Mouse (Mus musculus) CH12.LX (cell line): Measurements from ENCODE around the gene Wdr38. TPM values are rescaled to one million over a fixed set of nuclear protein-coding genes. Genes with fewer than 3 reads are reported as not detected.
A peak's percentile ranks its signal among the peaks of the same experiment; 100 is the strongest.

ENCODE experiments used
- DNase-seq: peaks from one replicate; pipeline ENCODE4 v3.0.0-alpha.2; 2013; ENCODE audit errors: extremely low read depth
- H3K27ac ChIP-seq: 2 replicates; pipeline ENCODE4 v1.5.1; 2012; ENCODE audit warnings: low read depth, mild to moderate bottlenecking, control low read depth, moderate library complexity; ENCODE audit not compliant: insufficient read depth
- H3K27me3 ChIP-seq: replicated peaks from 2 replicates; pipeline ENCODE3; 2012; ENCODE audit warnings: inconsistent platforms
- H3K36me3 ChIP-seq, 2 experiments: replicated peaks in 1 of 2; 2 replicates each; pipeline versions ENCODE3 to v1.6.1; 2012; ENCODE audit warnings: inconsistent platforms in 1 of 2, low read length in 1 of 2, mild to moderate bottlenecking in 1 of 2, mixed read lengths in 1 of 2, moderate library complexity in 1 of 2; ENCODE audit not compliant: control insufficient read depth in 1 of 2, insufficient read depth in 1 of 2
- H3K4me1 ChIP-seq, 2 experiments: 2 replicates each; pipeline ENCODE4 v1.6.1; 2012; ENCODE audit warnings: inconsistent platforms in 1 of 2, moderate library complexity in 1 of 2; ENCODE audit not compliant: insufficient read depth in 2 of 2, control insufficient read depth in 1 of 2
- H3K4me2 ChIP-seq: 2 replicates; pipeline ENCODE4 v1.6.1; 2012; ENCODE audit warnings: low read depth, mild to moderate bottlenecking, control low read depth; ENCODE audit not compliant: poor library complexity, insufficient read depth, severe bottlenecking
- H3K4me3 ChIP-seq, 3 experiments: fragments of 150-350 bp in 1 of 3; sonication (generic) in 1 of 3; replicated peaks in 1 of 3; 2 replicates each; pipeline versions ENCODE3 to v1.5.1; 2011 to 2012; ENCODE audit warnings: low read depth in 2 of 3, low read length in 2 of 3, mild to moderate bottlenecking in 2 of 3, moderate library complexity in 2 of 3, control low read depth in 1 of 3, improper control_type of control experiment in 1 of 3, inconsistent platforms in 1 of 3, mixed read lengths in 1 of 3; ENCODE audit not compliant: poor library complexity in 1 of 3
- H3K79me2 ChIP-seq: replicated peaks from 2 replicates; pipeline ENCODE4 v1.6.1; 2012; ENCODE audit warnings: mild to moderate bottlenecking, moderate library complexity; ENCODE audit not compliant: control insufficient read depth, poor library complexity, insufficient read depth, severe bottlenecking; ENCODE audit errors: extremely low read depth
- H3K9ac ChIP-seq: 2 replicates; pipeline ENCODE4 v1.6.1; 2012; ENCODE audit warnings: low read depth, mild to moderate bottlenecking, control low read depth, moderate library complexity; ENCODE audit not compliant: insufficient read depth
- H3K9me3 ChIP-seq: replicated peaks from 2 replicates; pipeline ENCODE3; 2012; ENCODE audit warnings: low read length, inconsistent platforms, mixed read lengths
- CHD1 ChIP-seq: IDR thresholded peaks from 2 replicates; pipeline ENCODE4 v1.6.1; 2012; ENCODE audit warnings: low read depth, low read length, improper control_type of control experiment, inconsistent platforms
- E2F4 ChIP-seq: IDR thresholded peaks from 2 replicates; pipeline ENCODE4 v1.6.1; 2011; ENCODE audit warnings: low read depth, low read length, improper control_type of control experiment; ENCODE audit not compliant: insufficient replicate concordance
- ELF1 ChIP-seq: IDR thresholded peaks from 2 replicates; pipeline ENCODE4 v1.6.1; 2014; ENCODE audit warnings: low read depth, mild to moderate bottlenecking, inconsistent platforms, low read length, improper control_type of control experiment
- EP300 ChIP-seq: IDR thresholded peaks from 2 replicates; pipeline ENCODE4 v1.6.1; 2011; ENCODE audit warnings: low read length, improper control_type of control experiment
- KAT2A ChIP-seq: IDR thresholded peaks from 2 replicates; pipeline ENCODE4 v1.6.1; 2012; ENCODE audit warnings: low read length, improper control_type of control experiment, inconsistent platforms; ENCODE audit not compliant: insufficient replicate concordance
- MAX ChIP-seq: IDR thresholded peaks from 2 replicates; pipeline ENCODE4 v1.6.1; 2011; ENCODE audit warnings: low read length, improper control_type of control experiment
- MAZ ChIP-seq: IDR thresholded peaks from 2 replicates; pipeline ENCODE4 v1.6.1; 2012; ENCODE audit warnings: low read depth, mild to moderate bottlenecking, inconsistent platforms, low read length, improper control_type of control experiment, moderate library complexity
- NELFE ChIP-seq: IDR thresholded peaks from 2 replicates; pipeline ENCODE4 v1.6.1; 2011; ENCODE audit warnings: low read depth, low read length, improper control_type of control experiment
- RAD21 ChIP-seq: IDR thresholded peaks from 2 replicates; pipeline ENCODE4 v1.6.1; 2011; ENCODE audit warnings: low read depth, mild to moderate bottlenecking, low read length, improper control_type of control experiment, moderate library complexity
- TCF12 ChIP-seq: IDR thresholded peaks from 2 replicates; pipeline ENCODE4 v1.6.1; 2014; ENCODE audit warnings: low read depth, mild to moderate bottlenecking, inconsistent platforms, low read length, improper control_type of control experiment
- UBTF ChIP-seq: IDR thresholded peaks from 2 replicates; pipeline ENCODE4 v1.6.1; 2012; ENCODE audit warnings: low read depth, mild to moderate bottlenecking, inconsistent platforms, low read length, improper control_type of control experiment, moderate library complexity
- USF2 ChIP-seq: conservative IDR thresholded peaks from 2 replicates; pipeline ENCODE4 v1.6.1; 2011; ENCODE audit warnings: low read depth, low read length, improper control_type of control experiment
- ZKSCAN1 ChIP-seq: IDR thresholded peaks from 2 replicates; pipeline ENCODE4 v1.6.1; 2012; ENCODE audit warnings: low read depth, inconsistent platforms, low read length, improper control_type of control experiment, borderline replicate concordance
- ZNF384 ChIP-seq: IDR thresholded peaks from 2 replicates; pipeline ENCODE4 v1.6.1; 2012; ENCODE audit warnings: low read depth, low read length, improper control_type of control experiment, inconsistent platforms
- dilution Hi-C: fragments of 300-500 bp; cut with MboI; formaldehyde crosslinking; loops from 2 replicates; pipeline ENCODE4 v1.14.3; 2020; ENCODE audit warnings: low sequenced_read_pairs; ENCODE audit not compliant: extremely low pct_unique_long_range_greater_than_20kb, extremely low pct_ligation_motif_present
- in situ Hi-C: fragments of 300-500 bp; cut with MboI; formaldehyde crosslinking; loops from 3 replicates; pipeline ENCODE4 v1.14.3; 2019; ENCODE audit warnings: low sequenced_read_pairs, low pct_ligation_motif_present, low pct_unique_long_range_greater_than_20kb, mixed read lengths
- polyA plus RNA-seq: library from polyadenylated mRNA; unstranded; fragments of >175 nt; gene quantifications from 2 replicates; pipeline ENCODE4 v1.2.1, GENCODE M21; 2012; ENCODE audit warnings: low read depth; ENCODE audit not compliant: insufficient read length
- total RNA-seq, 2 experiments: library from RNA; depleted of rRNA; stranded (reverse); fragments of 300-350 nt in 1 of 2; fragments of >200 nt in 1 of 2; gene quantifications; 2 replicates each; pipeline ENCODE4 v1.2.3; 2012 to 2014

Wdr38 gene
- total and polyA plus RNA-seq, 3 experiments, result 0.28 to 1.0 (median 0.40) TPM

- peaks cover 2 to 20% of the 10 kb centered on the region in 2 experiments; a peak in 3 of 4 replicates for H3K4me1 ChIP-seq
- H3K4me2 ChIP-seq, result no peak overlapping the region
- no peak overlapping the region for H3K4me3 ChIP-seq
- no peak for DNase-seq
- no peaks in the 10 kb centered on the region for H3K27me3 ChIP-seq
- dilution Hi-C loops (no loop called here), in situ Hi-C loops (no loop called here)
- H3K27ac ChIP-seq, result no peak overlapping the region
- no peaks in the 10 kb centered on the region for H3K36me3 ChIP-seq
- no peaks in the 10 kb centered on the region for H3K79me2 ChIP-seq
- TF ChIP-seq ELF1 (no peak), MAZ (no peak), ZKSCAN1 (no peak), MAX (no peak), KAT2A (no peak), CHD1 (no peak), NELFE (no peak), E2F4 (no peak), RAD21 (no peak), ZNF384 (no peak)
- H3K9me3 ChIP-seq, result no peaks in the 10 kb centered on the region
- no peak overlapping the region for H3K9ac ChIP-seq
Measured at GRCm38 (mm10) chr2:38973223-38973622, 24.1 kb upstream of the Wdr38 start.

GRCm38 (mm10) chr2:38973701-38974100 is 23.6 kb upstream of the Wdr38 start:
- Histone ChIP-seq H3K4me1 (peaks cover 2 to 20% of the 10 kb centered on the region in 2 experiments; a peak in 3 of 4 replicates), H3K27ac (no peak overlapping the region), H3K79me2 (no peaks in the 10 kb centered on the region), H3K27me3 (no peaks in the 10 kb centered on the region), H3K4me2 (0 out of 2 replicates have a peak overlapping the region, but pooled peaks have one; percentile 32), H3K9me3 (no peaks in the 10 kb centered on the region), H3K4me3 (no peak overlapping the region), H3K36me3 (no peaks in the 10 kb centered on the region), H3K9ac (no peak overlapping the region)
- dilution Hi-C loops, result no loop called here
- TF ChIP-seq RAD21, result no peak
- TF ChIP-seq EP300, result no peak
- TF ChIP-seq TCF12, result no peak
- no peak for TF ChIP-seq E2F4
- no peak for TF ChIP-seq USF2
- no peak for TF ChIP-seq ELF1
- TF ChIP-seq UBTF, result no peak
- no peak for DNase-seq
- in situ Hi-C loops, result no loop called here

GRCm38 (mm10) chr2:38974171-38974570 is 23.1 kb upstream of the Wdr38 start:
- dilution Hi-C loops, result no loop called here
- Histone ChIP-seq H3K9me3 (no peaks in the 10 kb centered on the region), H3K4me2 (peak overlapping the region; percentile 32), H3K27ac (no peak overlapping the region), H3K4me3 (no peak overlapping the region), H3K79me2 (no peaks in the 10 kb centered on the region), H3K4me1 (peaks cover 2 to 20% of the 10 kb centered on the region in 2 experiments; a peak in 3 of 4 replicates), H3K27me3 (no peaks in the 10 kb centered on the region), H3K36me3 (no peaks in the 10 kb centered on the region), H3K9ac (no peak overlapping the region)
- in situ Hi-C loops, result no loop called here
- TF ChIP-seq ZNF384, result peak; percentile 63
- TF ChIP-seq MAX, result no peak
- DNase-seq, result peak; percentile 39
